9 mouse cellular contexts compared by ENCODE assay signal in the genomic region with DNA sequence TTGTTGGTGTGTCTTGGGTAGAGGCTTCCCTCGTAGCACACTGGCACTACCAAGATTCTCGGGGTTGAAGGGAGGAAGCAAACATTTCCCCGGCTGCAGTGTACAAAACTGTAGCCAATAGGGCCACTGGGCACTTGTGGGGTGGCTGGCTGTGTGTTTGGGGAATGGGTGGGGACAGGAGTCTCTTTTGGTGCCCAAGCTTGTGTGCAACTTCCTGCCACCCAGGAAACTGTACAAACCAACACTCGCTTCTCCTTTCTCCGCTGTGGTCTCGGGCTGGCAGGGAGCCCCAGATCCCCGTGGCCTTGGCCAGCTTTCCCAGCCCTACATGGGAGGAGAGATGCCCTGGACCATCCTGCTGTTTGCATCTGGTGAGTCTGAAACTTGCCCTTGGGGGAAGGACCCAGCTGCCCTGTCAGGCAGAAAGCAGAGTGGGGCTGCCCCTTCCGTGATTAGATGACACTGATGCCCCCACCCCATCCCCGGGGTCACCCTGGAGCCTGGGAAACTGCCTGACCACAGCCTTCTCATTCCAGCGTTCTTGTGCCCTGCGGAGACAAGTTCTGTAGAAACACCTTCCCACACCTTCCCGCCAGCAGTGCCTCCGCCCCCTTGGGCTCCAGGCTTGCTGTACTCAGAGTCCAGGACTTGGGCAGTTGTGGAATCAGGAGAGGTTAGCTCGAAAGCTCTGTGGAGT. TPM values are rescaled to one million over a fixed set of nuclear protein-coding genes. Genes with fewer than 3 reads are reported as not detected.
DNase-seq lines count a peak whose midpoint lies in the region; ATAC-seq and TF ChIP-seq lines count a peak whose summit lies in the region.
"Had no signal": no experiment of that assay in that cellular context is flagged by ENCODE, and none has a peak within 500 bp of the region (broad histone marks: within the 10 kb centered on the region; RNA-seq: fewer than 3 reads in every experiment).

AB124611 (plus strand) TSS at position 240 of the 697 bp plus-strand sequence.

- no peak for ATAC-seq in hindbrain, embryonic 12.5 days (ENCODE audit: low FRiP score)
- no peak for ATAC-seq in hindbrain, embryonic 16.5 days
- ATAC-seq in common myeloid progenitor, adult 5-6 weeks (replicated peaks; ENCODE audit: low read depth, poor library complexity, severe bottlenecking), result peak; percentile 60
- ATAC-seq in liver, postnatal 0 days, result peak; percentile 57

- DNase-seq in liver, postnatal 0 days, result peak; percentile 59
- peak; percentile 63 to 78 for DNase-seq in spleen, postnatal 4 days (ENCODE audit: low spot score in 2 of 2)
- DNase-seq in layer of hippocampus, adult 2 months (ENCODE audit: low spot score in 2 of 2), result no peak
- DNase-seq in right cerebral cortex, postnatal 4 days, result no peak
- no peak for DNase-seq in ovary, postnatal 14 days (ENCODE audit: low spot score)

- H3K27me3 ChIP-seq in hindbrain, embryonic 12.5 days, result no peaks in the 10 kb centered on the region
- H3K27me3 ChIP-seq in hindbrain, embryonic 16.5 days (replicated peaks; ENCODE audit: control insufficient read depth, insufficient read depth, low read length), result no peaks in the 10 kb centered on the region
- no peaks in the 10 kb centered on the region for H3K27me3 ChIP-seq in liver, postnatal 0 days (ENCODE audit: insufficient read depth, low read length)

- H3K27ac ChIP-seq in hindbrain, embryonic 12.5 days, result no peak within 1 kb of the TSS
- no peak within 1 kb of the TSS for H3K27ac ChIP-seq in hindbrain, embryonic 16.5 days (ENCODE audit: low read depth, low read length)
- H3K27ac ChIP-seq in liver, postnatal 0 days (ENCODE audit: low read depth), result peak within 1 kb of the TSS; percentile 91
- no peak within 1 kb of the TSS for H3K27ac ChIP-seq in layer of hippocampus, adult 2 months

- H3K9me3 ChIP-seq in hindbrain, embryonic 12.5 days (replicated peaks), result no peaks in the 10 kb centered on the region
- no peaks in the 10 kb centered on the region for H3K9me3 ChIP-seq in hindbrain, embryonic 16.5 days (ENCODE audit: control insufficient read depth, low read length)
- H3K9me3 ChIP-seq in liver, postnatal 0 days (ENCODE audit: low read length), result no peaks in the 10 kb centered on the region

- peaks cover 8% of the 10 kb centered on the region for H3K4me1 ChIP-seq in hindbrain, embryonic 12.5 days
- no peaks in the 10 kb centered on the region for H3K4me1 ChIP-seq in hindbrain, embryonic 16.5 days (ENCODE audit: control insufficient read depth, insufficient read depth, low read depth, low read length)
- H3K4me1 ChIP-seq in liver, postnatal 0 days (ENCODE audit: insufficient read depth), result peaks cover 11% of the 10 kb centered on the region; the same call in 1 of the 2 replicates

- 0 out of 2 replicates have a peak within 1 kb of the TSS, but pooled peaks have one; percentile 4 for H3K9ac ChIP-seq in hindbrain, embryonic 12.5 days
- H3K9ac ChIP-seq in hindbrain, embryonic 16.5 days (ENCODE audit: low read depth, low read length), result no peak within 1 kb of the TSS
- peak within 1 kb of the TSS; percentile 53 for H3K9ac ChIP-seq in liver, postnatal 0 days (replicated peaks)

- H3K36me3 ChIP-seq in hindbrain, embryonic 12.5 days, result 0 out of 2 replicates have a peak, but pooled peaks cover 5% of the 10 kb centered on the region
- H3K36me3 ChIP-seq in hindbrain, embryonic 16.5 days (ENCODE audit: control insufficient read depth, insufficient read depth, low read length), result no peaks in the 10 kb centered on the region
- H3K36me3 ChIP-seq in liver, postnatal 0 days (replicated peaks; ENCODE audit: insufficient read depth, low read length), result peaks cover 2% of the 10 kb centered on the region; the same call in 1 of the 2 replicates

- no peak within 1 kb of the TSS for H3K4me2 ChIP-seq in hindbrain, embryonic 12.5 days (replicated peaks)
- H3K4me2 ChIP-seq in hindbrain, embryonic 16.5 days (ENCODE audit: low read length), result no peak within 1 kb of the TSS
- H3K4me2 ChIP-seq in liver, postnatal 0 days (ENCODE audit: low read depth, low read length), result peak within 1 kb of the TSS; percentile 45

- TF ChIP-seq EP300 in liver, postnatal 0 days (IDR thresholded peaks at IDR 0.05; ENCODE audit: low read depth), result no peak

- no peak for TF ChIP-seq CTCF in liver, postnatal 0 days (IDR thresholded peaks at IDR 0.05; ENCODE audit: low read depth)
- no peak for TF ChIP-seq CTCF in layer of hippocampus, adult 2 months (conservative IDR thresholded peaks at IDR 0.05)

- H3K4me3 ChIP-seq in hindbrain, embryonic 12.5 days, result no peak within 1 kb of the TSS
- no peak within 1 kb of the TSS for H3K4me3 ChIP-seq in hindbrain, embryonic 16.5 days (ENCODE audit: low read length)
- H3K4me3 ChIP-seq in liver, postnatal 0 days (ENCODE audit: low read depth, low read length), result peak within 1 kb of the TSS; percentile 48
- no peak within 1 kb of the TSS for H3K4me3 ChIP-seq in layer of hippocampus, adult 2 months
- H3K4me3 ChIP-seq: erythroblast, embryonic 14.5 days had no signal

- whole genome bisulfite sequencing in hindbrain, embryonic 12.5 days, result 67% methylated on average over 14 of the region's 14 CpGs
- 72% methylated on average over 14 of the region's 14 CpGs for WGBS in hindbrain, embryonic 16.5 days
- 32% methylated on average over 14 of the region's 14 CpGs for WGBS in liver, postnatal 0 days (ENCODE audit: insufficient replicate concordance)

RNA-seq across cellular contexts. Expression of gene AB124611, which starts in this region (rescaled TPM):
- 3.7 and 6.0 TPM in 2 replicates for polyA plus RNA-seq in hindbrain, embryonic 12.5 days (2016; fragmentation: Nextera tagmentation; extraction: Ambion mirVana)
- polyA plus RNA-seq in hindbrain, embryonic 16.5 days (2015; fragmentation: Nextera tagmentation; extraction: Ambion mirVana), result 1.6 and 2.5 TPM in 2 replicates
- total RNA-seq in common myeloid progenitor, adult 5-6 weeks (2017), result 0.39 and 2.6 TPM in 2 replicates
- 13.6 and 14.2 TPM in 2 replicates for polyA plus RNA-seq in liver, postnatal 0 days (2015; fragmentation: Nextera tagmentation; extraction: Ambion mirVana)
- under 1 TPM; 0.27 to 0.44 TPM for total RNA-seq in layer of hippocampus, adult 2 months (2021)

Comparison
In these comparisons a context has a peak if more than half of its experiments do, and no peak if none do; other contexts are left out.
1. ATAC-seq: peak in common myeloid progenitor, adult 5-6 weeks (single experiment) and liver, postnatal 0 days (single experiment); none in hindbrain, embryonic 12.5 days (single experiment) and hindbrain, embryonic 16.5 days (single experiment).
2. DNase-seq: peak in liver, postnatal 0 days (single experiment) and spleen, postnatal 4 days (2 of 2); none in layer of hippocampus, adult 2 months (0 of 2), right cerebral cortex, postnatal 4 days (single experiment) and ovary, postnatal 14 days (single experiment).